Mouse (Mus musculus) heart, embryonic 15.5 days (tissue): ENCODE results near the gene Zmym4. TPM values are rescaled to one million over a fixed set of nuclear protein-coding genes. Genes with fewer than 3 reads are reported as not detected.
A peak's percentile ranks its signal among the peaks of the same experiment; 100 is the strongest.

Experiments
- ATAC-seq: fragments of 200-750 bp; cut with Nextera tagmentation; replicated peaks from 2 replicates; pipeline ENCODE4 v1.8.0; 2017; ENCODE audit warnings: low read depth, moderate TSS enrichment; ENCODE audit not compliant: insufficient number of reproducible peaks, insufficient read depth, low FRiP score
- H3K27ac ChIP-seq: fragments of 300-500 bp; sonication (generic); 2 replicates; pipeline ENCODE4 v1.5.1; 2015; ENCODE audit warnings: mild to moderate bottlenecking, inconsistent platforms
- H3K27me3 ChIP-seq: fragments of 300-500 bp; sonication (generic); 2 replicates; pipeline ENCODE4 v1.6.1; 2015; ENCODE audit warnings: inconsistent platforms
- H3K36me3 ChIP-seq: fragments of 300-500 bp; sonication (generic); 2 replicates; pipeline ENCODE4 v1.6.1; 2015; ENCODE audit warnings: mild to moderate bottlenecking, inconsistent platforms
- H3K4me1 ChIP-seq: fragments of 300-500 bp; sonication (generic); replicated peaks from 2 replicates; pipeline ENCODE4 v1.6.1; 2015; ENCODE audit warnings: inconsistent platforms
- H3K4me2 ChIP-seq: fragments of 300-500 bp; sonication (generic); 2 replicates; pipeline ENCODE4 v1.6.1; 2015; ENCODE audit warnings: inconsistent platforms, mild to moderate bottlenecking, moderate library complexity
- H3K4me3 ChIP-seq: fragments of 300-500 bp; sonication (generic); 2 replicates; pipeline ENCODE4 v1.5.1; 2015; ENCODE audit warnings: mild to moderate bottlenecking, inconsistent platforms
- H3K9ac ChIP-seq: fragments of 300-500 bp; sonication (generic); 2 replicates; pipeline ENCODE4 v1.6.1; 2015; ENCODE audit warnings: mild to moderate bottlenecking, inconsistent platforms
- H3K9me3 ChIP-seq: fragments of 300-500 bp; sonication (generic); replicated peaks from 2 replicates; pipeline ENCODE4 v1.6.1; 2016; ENCODE audit warnings: inconsistent platforms
- WGBS: fragments of 180-500 bp; shearing (Covaris S2); methylation state at CpG from one replicate; pipeline ENCODE4 v1.1.7; 2015; ENCODE audit warnings: mixed read lengths; 5-methylcytosine and 5-hydroxymethylcytosine counted together
- polyA plus RNA-seq: library from polyadenylated mRNA; unstranded; fragments of >200 nt; fragmentation: Nextera tagmentation; extraction: Ambion mirVana; gene quantifications from 2 replicates; pipeline ENCODE4 v1.2.1, GENCODE M21; 2015

Zmym4 gene
- polyA plus RNA-seq, 1 experiment from 2014 or later = 12.4 TPM

DNA sequence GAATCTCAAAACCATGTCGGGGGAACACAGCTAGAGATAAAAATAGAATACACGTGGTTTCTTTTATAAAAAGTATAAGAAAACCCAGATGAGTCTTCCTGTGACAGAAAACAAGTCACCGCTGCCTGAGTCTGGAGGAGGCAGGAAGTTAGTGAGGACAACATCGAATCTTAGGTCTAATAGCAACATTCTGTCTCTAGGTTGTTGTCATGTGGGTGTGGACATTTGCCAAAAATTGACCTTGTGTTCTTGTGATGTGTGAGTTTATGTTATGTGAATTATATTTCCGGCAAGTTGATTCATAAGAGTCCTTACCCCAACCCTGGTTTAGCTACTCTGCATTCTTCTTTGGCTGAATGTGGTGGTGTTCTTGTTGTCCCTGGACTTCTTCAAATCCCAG, 154.7 kb downstream of the Zmym4 start:
- H3K4me2 ChIP-seq = no peak overlapping the region
- H3K4me1 ChIP-seq = peaks cover 8% of the 10 kb centered on the region; the same call in 1 of the 2 replicates
- 0 out of 2 replicates have a peak overlapping the region, but pooled peaks have one; percentile 3 for H3K27ac ChIP-seq
- no peaks in the 10 kb centered on the region for H3K9me3 ChIP-seq
- H3K4me3 ChIP-seq = no peak overlapping the region
- WGBS = 47% methylated on average over 5 of the region's 5 CpGs
- no peak overlapping the region for H3K9ac ChIP-seq
- no peaks in the 10 kb centered on the region for H3K27me3 ChIP-seq
- peaks cover 14% of the 10 kb centered on the region; the same call in 1 of the 2 replicates for H3K36me3 ChIP-seq
- ATAC-seq = no peak

Other genes starting within 250 kb of the Zmym4 start
- not detected in 2 replicates for gene Tfap2e, start 231.9 kb downstream of the Zmym4 start, polyA plus RNA-seq
- gene Ncdn, start 214.7 kb downstream of the Zmym4 start, polyA plus RNA-seq = 18.6 and 25.8 TPM in 2 replicates
- 20.2 and 21.9 TPM in 2 replicates for gene AU040320, start 214.6 kb downstream of the Zmym4 start, polyA plus RNA-seq
- gene Sfpq, start 53.2 kb upstream of the Zmym4 start, polyA plus RNA-seq = 42.1 and 43.2 TPM in 2 replicates
- gene Zmym1, start 93.0 kb upstream of the Zmym4 start, polyA plus RNA-seq = 9.1 and 13.0 TPM in 2 replicates
- gene Zmym6, start 109.2 kb upstream of the Zmym4 start, polyA plus RNA-seq = 11.2 and 12.9 TPM in 2 replicates
- 11.8 and 15.7 TPM in 2 replicates for gene Tmem35b, start 155.6 kb upstream of the Zmym4 start, polyA plus RNA-seq
- 0.40 and 0.84 TPM in 2 replicates for gene Dlgap3, start 201.1 kb upstream of the Zmym4 start, polyA plus RNA-seq